Mouse (Mus musculus) megakaryocyte, embryonic 14.5 days (primary cell): ENCODE data around the gene Sox5.

Experiments
- FLI1 ChIP-seq: IDR thresholded peaks from 2 replicates; pipeline ENCODE4 v1.6.1; 2012; ENCODE audit warnings: low read length, inconsistent platforms, mixed read lengths
- GATA1 ChIP-seq: IDR thresholded peaks from 3 replicates; pipeline ENCODE4 v1.6.1; 2012; ENCODE audit warnings: mixed read lengths, low read length, inconsistent platforms, borderline replicate concordance

- no peak for TF ChIP-seq GATA1
- TF ChIP-seq FLI1, result no peak
Measured at GRCm38 (mm10) chr6:144333146-144333545, 448.6 kb downstream of the Sox5 start.
